Mouse (Mus musculus) heart, embryonic 14.5 days (tissue): ENCODE data around the gene Klf5. TPM values are rescaled to one million over a fixed set of nuclear protein-coding genes. Genes with fewer than 3 reads are reported as not detected.

Source experiments
- polyA plus RNA-seq: library from polyadenylated mRNA; unstranded; fragments of >200 nt; fragmentation: Nextera tagmentation; extraction: Ambion mirVana; gene quantifications from 2 replicates; pipeline ENCODE4 v1.2.1, GENCODE M21; 2014

Gene Klf5
- polyA plus RNA-seq, 1 experiment from 2014 or later: 2.6 TPM

Other genes with a start within 250 kb of the Klf5 start
- 13.9 and 17.0 TPM in 2 replicates for gene Pibf1, start 199.3 kb upstream of the Klf5 start, polyA plus RNA-seq
- gene Dis3, start 198.9 kb upstream of the Klf5 start, polyA plus RNA-seq: 23.8 and 27.5 TPM in 2 replicates